Mouse (Mus musculus): Measurements from ENCODE around the gene Gpr160. TPM values are rescaled to one million over a fixed set of nuclear protein-coding genes. Genes with fewer than 3 reads are reported as not detected.

Gene Gpr160
- polyA plus RNA-seq, 1 experiment from 2014 or later, result 14.4 TPM

DNA sequence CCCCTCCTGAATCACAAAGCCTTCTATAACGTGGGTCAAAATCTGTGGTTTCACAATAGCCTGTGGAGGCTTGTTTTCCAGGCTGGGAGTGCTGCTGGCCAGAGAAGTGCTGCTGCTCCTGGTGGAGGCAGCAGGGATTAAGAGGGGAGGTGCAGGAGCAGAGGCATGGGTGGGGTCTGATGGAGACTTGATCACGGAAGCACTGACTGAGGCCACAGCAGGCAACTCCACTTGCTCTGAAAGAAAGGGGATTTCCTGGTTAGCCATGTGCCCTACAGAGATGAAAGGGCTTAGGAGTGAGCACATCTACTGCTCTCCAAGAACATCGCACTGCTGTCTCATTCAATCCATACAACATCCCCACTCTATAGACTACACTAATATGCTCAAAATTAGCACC is 74.1 kb downstream of the Gpr160 start:
- H3K4me1 ChIP-seq (replicated peaks; ENCODE audit: control insufficient read depth, insufficient read depth, low read length), result no peaks in the 10 kb centered on the region
- H3K9me3 ChIP-seq (ENCODE audit: control insufficient read depth), result no peaks in the 10 kb centered on the region

DNA sequence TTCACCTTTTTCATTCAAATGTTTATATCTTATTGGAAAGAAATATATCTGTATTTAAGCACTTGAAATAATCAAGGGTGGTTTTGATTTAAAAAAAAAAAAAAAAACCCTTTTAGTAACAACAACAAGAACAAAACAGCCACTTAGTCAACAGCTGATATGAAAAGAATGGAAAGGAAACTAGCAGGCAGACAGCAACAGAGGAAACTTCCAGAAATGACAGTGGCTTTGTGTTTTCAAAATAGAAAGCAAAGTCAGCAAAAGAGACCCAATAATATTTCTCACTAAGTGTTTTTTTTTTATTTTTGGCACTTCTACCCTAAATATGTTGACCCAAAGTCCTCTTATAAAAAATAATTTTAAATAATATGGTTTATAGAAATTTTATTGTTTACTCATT is 78.6 kb downstream of the Gpr160 start:
- Histone ChIP-seq H3K36me3 (ENCODE audit: control insufficient read depth, insufficient read depth) (peaks cover 50% of the 10 kb centered on the region), H3K4me2 (replicated peaks; ENCODE audit: low read depth) (no peak overlapping the region), H3K9ac (ENCODE audit: low read depth, low read length) (no peak overlapping the region), H3K27ac (ENCODE audit: low read depth, low read length) (no peak overlapping the region), H3K4me3 (ENCODE audit: low read depth, low read length) (no peak overlapping the region), H3K4me1 (replicated peaks; ENCODE audit: control insufficient read depth, insufficient read depth, low read length) (no peaks in the 10 kb centered on the region), H3K27me3 (replicated peaks; ENCODE audit: control insufficient read depth, insufficient read depth, low read length) (no peaks in the 10 kb centered on the region), H3K9me3 (ENCODE audit: control insufficient read depth) (no peaks in the 10 kb centered on the region)
- TF ChIP-seq CTCF (IDR thresholded peaks at IDR 0.05; ENCODE audit: low read depth), result no peak
- ATAC-seq, result no peak

More for the DNA sequence above, 74.1 kb downstream of the Gpr160 start:
- H3K9ac ChIP-seq (ENCODE audit: low read depth, low read length), result no peak overlapping the region
- peak; percentile 28; the same call in 1 of the 2 replicates for TF ChIP-seq CTCF (IDR thresholded peaks at IDR 0.05; ENCODE audit: low read depth)
- H3K4me2 ChIP-seq (replicated peaks; ENCODE audit: low read depth), result no peak overlapping the region
- no peak overlapping the region for H3K27ac ChIP-seq (ENCODE audit: low read depth, low read length)
- H3K4me3 ChIP-seq (ENCODE audit: low read depth, low read length), result no peak overlapping the region
- peaks cover 40% of the 10 kb centered on the region for H3K36me3 ChIP-seq (ENCODE audit: control insufficient read depth, insufficient read depth)
- no peak for ATAC-seq
- no peaks in the 10 kb centered on the region for H3K27me3 ChIP-seq (replicated peaks; ENCODE audit: control insufficient read depth, insufficient read depth, low read length)
- 64% methylated on average over 3 of the region's 3 CpGs for WGBS

Other genes with a start within 250 kb of the Gpr160 start
- gene Lrriq4, start 211.4 kb upstream of the Gpr160 start, polyA plus RNA-seq (2015; fragmentation: Nextera tagmentation; extraction: Ambion mirVana), result not detected in 2 replicates
- 0.16 and 0.18 TPM in 2 replicates for gene Lrrc34, start 208.1 kb upstream of the Gpr160 start, polyA plus RNA-seq (2015; fragmentation: Nextera tagmentation; extraction: Ambion mirVana)
- 0.69 and 0.73 TPM in 2 replicates for gene Lrrc31, start 156.1 kb upstream of the Gpr160 start, polyA plus RNA-seq (2015; fragmentation: Nextera tagmentation; extraction: Ambion mirVana)
- not detected in 2 replicates for gene Samd7, start 109.7 kb upstream of the Gpr160 start, polyA plus RNA-seq (2015; fragmentation: Nextera tagmentation; extraction: Ambion mirVana)
- 111 TPM in 2 replicates for gene Sec62, start 63.1 kb upstream of the Gpr160 start, polyA plus RNA-seq (2015; fragmentation: Nextera tagmentation; extraction: Ambion mirVana)
- 3.5 and 3.8 TPM in 2 replicates for gene Phc3, start 113.5 kb downstream of the Gpr160 start, polyA plus RNA-seq (2015; fragmentation: Nextera tagmentation; extraction: Ambion mirVana)
- 14.0 and 14.5 TPM in 2 replicates for gene Prkci, start 139.8 kb downstream of the Gpr160 start, polyA plus RNA-seq (2015; fragmentation: Nextera tagmentation; extraction: Ambion mirVana)
- 19.1 and 22.1 TPM in 2 replicates for gene Skil, start 239.1 kb downstream of the Gpr160 start, polyA plus RNA-seq (2015; fragmentation: Nextera tagmentation; extraction: Ambion mirVana)

Data from intestine, postnatal 0 days (tissue).